Comparison of ENCODE assay signal across 9 mouse cellular contexts in genomic region chr11:43569188-43569587, GRCm38 (mm10). TPM values are rescaled to one million over a fixed set of nuclear protein-coding genes. Genes with fewer than 3 reads are reported as not detected.
A peak's percentile ranks its signal among the peaks of the same experiment; 100 is the strongest.
DNase-seq lines count a peak whose midpoint lies in the region; ATAC-seq lines count a peak whose summit lies in the region.
"Had no signal": no experiment of that assay in that cellular context is flagged by ENCODE, and none has a peak within 500 bp of the region (broad histone marks: within the 10 kb centered on the region; RNA-seq: fewer than 3 reads in every experiment).

No protein-coding gene starts in this region.

- H3K27me3 ChIP-seq in kidney, embryonic 14.5 days (ENCODE audit: control insufficient read depth, insufficient read depth, low read length), result no peaks in the 10 kb centered on the region
- H3K27me3 ChIP-seq in embryonic facial prominence, embryonic 10.5 days (replicated peaks; ENCODE audit: low read depth, poor library complexity, severe bottlenecking), result no peaks in the 10 kb centered on the region
- no peaks in the 10 kb centered on the region for H3K27me3 ChIP-seq in limb, embryonic 13.5 days

- no peak overlapping the region for H3K9ac ChIP-seq in kidney, embryonic 14.5 days (ENCODE audit: low read depth, low read length)
- no peak overlapping the region for H3K9ac ChIP-seq in limb, embryonic 13.5 days

- no peaks in the 10 kb centered on the region for H3K9me3 ChIP-seq in kidney, embryonic 14.5 days (ENCODE audit: control insufficient read depth, low read length)
- no peaks in the 10 kb centered on the region for H3K9me3 ChIP-seq in embryonic facial prominence, embryonic 10.5 days
- H3K9me3 ChIP-seq in limb, embryonic 13.5 days, result no peaks in the 10 kb centered on the region

- peak overlapping the region; percentile 81 for H3K27ac ChIP-seq in kidney, embryonic 14.5 days (ENCODE audit: low read depth, low read length)
- peak overlapping the region; percentile 23 for H3K27ac ChIP-seq in brown adipose tissue, adult 24 weeks (replicated peaks; ENCODE audit: low read depth, low read length)
- H3K27ac ChIP-seq in embryonic facial prominence, embryonic 10.5 days (replicated peaks), result peak overlapping the region; percentile 1; the same call in 1 of the 2 replicates
- peak overlapping the region; percentile 52; the same call in 1 of the 2 replicates for H3K27ac ChIP-seq in limb, embryonic 13.5 days

- DNase-seq in kidney, adult 11 months, result no peak
- no peak for DNase-seq in embryonic facial prominence, embryonic 10.5 days (ENCODE audit: low spot score)
- no peak for DNase-seq in right cerebral cortex, postnatal 14 days
- DNase-seq in cerebellum, adult 9-11 months, result no peak

- no peaks in the 10 kb centered on the region for H3K36me3 ChIP-seq in kidney, embryonic 14.5 days (ENCODE audit: control insufficient read depth, insufficient read depth, low read length)
- H3K36me3 ChIP-seq in embryonic facial prominence, embryonic 10.5 days (replicated peaks), result peaks cover 56% of the 10 kb centered on the region
- peaks cover 6% of the 10 kb centered on the region; the same call in 1 of the 2 replicates for H3K36me3 ChIP-seq in limb, embryonic 13.5 days

- no peak overlapping the region for H3K4me2 ChIP-seq in kidney, embryonic 14.5 days (replicated peaks; ENCODE audit: low read depth, low read length)
- H3K4me2 ChIP-seq in limb, embryonic 13.5 days (replicated peaks), result no peak overlapping the region

- H3K4me3 ChIP-seq in kidney, embryonic 14.5 days (ENCODE audit: low read length), result no peak overlapping the region
- H3K4me3 ChIP-seq in brown adipose tissue, adult 24 weeks (ENCODE audit: insufficient read depth, low read depth, low read length), result no peak overlapping the region
- no peak overlapping the region for H3K4me3 ChIP-seq in embryonic facial prominence, embryonic 10.5 days
- no peak overlapping the region for H3K4me3 ChIP-seq in limb, embryonic 13.5 days

- 74% methylated on average over 5 of the region's 5 CpGs for WGBS in kidney, embryonic 14.5 days
- 86% methylated on average over 5 of the region's 5 CpGs for WGBS in embryonic facial prominence, embryonic 10.5 days
- 78% methylated on average over 5 of the region's 5 CpGs for WGBS in limb, embryonic 13.5 days

- H3K4me1 ChIP-seq in kidney, embryonic 14.5 days (ENCODE audit: control insufficient read depth, insufficient read depth, low read length), result peaks cover 21% of the 10 kb centered on the region
- H3K4me1 ChIP-seq in brown adipose tissue, adult 24 weeks (ENCODE audit: control insufficient read depth, insufficient read depth, insufficient read length, low read length), result peaks cover 3% of the 10 kb centered on the region; the same call in 1 of the 2 replicates
- peaks cover 60% of the 10 kb centered on the region for H3K4me1 ChIP-seq in embryonic facial prominence, embryonic 10.5 days
- H3K4me1 ChIP-seq in limb, embryonic 13.5 days, result peaks cover 30% of the 10 kb centered on the region

- no peak for ATAC-seq in kidney, embryonic 14.5 days (ENCODE audit: low FRiP score, low TSS enrichment)
- no peak for ATAC-seq in limb, embryonic 13.5 days (ENCODE audit: low FRiP score, low read depth)
- ATAC-seq: inflammation-experienced regulatory T-cells, adult 6 months had no signal

RNA-seq across cellular contexts. Expression of gene 4933415A04Rik, which starts 17.7 kb away (rescaled TPM):
- 9.0 and 9.9 TPM in 2 replicates for polyA plus RNA-seq in kidney, embryonic 14.5 days (2014; fragmentation: Nextera tagmentation; extraction: Ambion mirVana)
- not detected in 2 replicates for polyA plus RNA-seq in brown adipose tissue, adult 24 weeks (2012; ENCODE audit: insufficient read depth, insufficient read length, missing spikeins)
- polyA plus RNA-seq in embryonic facial prominence, embryonic 10.5 days (2016; fragmentation: Nextera tagmentation; extraction: Ambion mirVana), result 12.4 and 13.7 TPM in 2 replicates
- 4.7 and 5.2 TPM in 2 replicates for polyA plus RNA-seq in limb, embryonic 13.5 days (2015; fragmentation: Nextera tagmentation; extraction: Ambion mirVana)

RNA-seq across cellular contexts. Expression of gene Fabp6, which starts 32.2 kb away (rescaled TPM):
- not detected in 2 replicates for polyA plus RNA-seq in kidney, embryonic 14.5 days (2014; fragmentation: Nextera tagmentation; extraction: Ambion mirVana)
- not detected in 2 replicates for polyA plus RNA-seq in brown adipose tissue, adult 24 weeks (2012; ENCODE audit: insufficient read depth, insufficient read length, missing spikeins)
- polyA plus RNA-seq in embryonic facial prominence, embryonic 10.5 days (2016; fragmentation: Nextera tagmentation; extraction: Ambion mirVana), result not detected in 2 replicates
- not detected in 2 replicates for polyA plus RNA-seq in limb, embryonic 13.5 days (2015; fragmentation: Nextera tagmentation; extraction: Ambion mirVana)
- polyA plus RNA-seq: inflammation-experienced regulatory T-cells, adult 6 months; neural tube, embryonic 11.5 days had no signal

RNA-seq across cellular contexts. Expression of gene Ccnjl, which starts 40.6 kb away (rescaled TPM):
- polyA plus RNA-seq in kidney, embryonic 14.5 days (2014; fragmentation: Nextera tagmentation; extraction: Ambion mirVana), result 25.8 and 31.1 TPM in 2 replicates
- not detected in 2 replicates for polyA plus RNA-seq in brown adipose tissue, adult 24 weeks (2012; ENCODE audit: insufficient read depth, insufficient read length, missing spikeins)
- 37.8 and 39.6 TPM in 2 replicates for polyA plus RNA-seq in embryonic facial prominence, embryonic 10.5 days (2016; fragmentation: Nextera tagmentation; extraction: Ambion mirVana)
- polyA plus RNA-seq in limb, embryonic 13.5 days (2015; fragmentation: Nextera tagmentation; extraction: Ambion mirVana), result 12.9 and 14.4 TPM in 2 replicates
- polyA plus RNA-seq: inflammation-experienced regulatory T-cells, adult 6 months had no signal

Comparison
In these comparisons a context has a peak if more than half of its experiments do, and no peak if none do; other contexts are left out.
1. H3K27ac ChIP-seq: peak in every context shown above with its lines; median percentile 81 in kidney, embryonic 14.5 days; 52 in limb, embryonic 13.5 days; 23 in brown adipose tissue, adult 24 weeks; 1 in embryonic facial prominence, embryonic 10.5 days.